Mouse (Mus musculus): ENCODE measurements around the gene Olfr1179. TPM values are rescaled to one million over a fixed set of nuclear protein-coding genes. Genes with fewer than 3 reads are reported as not detected.
"Not testable (repeated sequence)": the region's sequence is repeated elsewhere in the genome, so short reads cannot be mapped to it uniquely, and the experiment has no call there.

Gene Olfr1179
- not detected in 2 replicates for total RNA-seq (2014; fragmentation: Nextera tagmentation)
- total RNA-seq (2017), result 0.16 TPM in 1 of 2 replicates, not detected in the other
- polyA plus RNA-seq (2012), result not detected in 2 replicates

GRCm38 (mm10) chr2:88406353-88406752, at the start of gene Olfr1179:
Gene Olfr1179, minus strand, starts transcription at chr2:88406453.
- Histone ChIP-seq H3K4me3 (ENCODE audit: low read depth, low read length) (no peak within 1 kb of the TSS), H3K9me3 (replicated peaks) (no peaks in the 10 kb centered on the region), H3K36me3 (replicated peaks) (no peaks in the 10 kb centered on the region), H3K27me3 (ENCODE audit: insufficient read depth, low read length) (no peaks in the 10 kb centered on the region), H3K4me1 (ENCODE audit: insufficient read depth, low read depth, low read length) (no peaks in the 10 kb centered on the region)
- ATAC-seq (ENCODE audit: extremely low read depth, insufficient number of reproducible peaks, low FRiP score, poor library complexity, severe bottlenecking), result no peak
- no peak for DNase-seq (ENCODE audit: low spot score)
- TF ChIP-seq TAL1 (conservative IDR thresholded peaks at IDR 0.05; ENCODE audit: low read depth, low read length), result no peak
- no peak for TF ChIP-seq POLR2AphosphoS5 (IDR thresholded peaks at IDR 0.05; ENCODE audit: insufficient replicate concordance, low read depth, low read length)
- TF ChIP-seq GATA2 (IDR thresholded peaks at IDR 0.05; ENCODE audit: borderline replicate concordance, low read depth, low read length), result no peak

DNA sequence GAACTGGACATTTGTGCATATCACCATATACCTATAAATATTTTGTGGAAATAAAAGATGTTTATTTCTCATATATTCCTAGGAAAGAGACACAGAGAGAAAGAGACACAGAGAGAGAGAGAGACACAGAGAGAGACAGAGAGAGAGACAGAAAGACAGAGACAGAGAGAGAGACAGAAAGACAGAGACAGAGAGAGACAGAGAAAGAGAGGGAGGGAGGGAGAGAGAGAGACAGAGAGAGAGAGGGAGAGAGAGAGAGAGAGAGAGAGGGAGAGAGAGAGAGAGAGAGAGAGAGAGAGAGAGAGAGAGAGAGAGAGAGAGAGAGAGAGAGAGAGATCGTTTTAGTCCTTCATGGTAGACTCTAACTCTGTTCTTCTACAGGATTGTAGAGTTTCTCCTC, 48.3 kb upstream of the Olfr1179 start, which contains the start of gene Olfr1183:
Olfr1183 (plus strand) TSS at position 301 of the 400 bp plus-strand sequence.
- H3K4me1 ChIP-seq (ENCODE audit: insufficient read depth, low read depth, low read length); H3K27me3 ChIP-seq (ENCODE audit: insufficient read depth, low read length): not testable (repeated sequence)

DNA sequence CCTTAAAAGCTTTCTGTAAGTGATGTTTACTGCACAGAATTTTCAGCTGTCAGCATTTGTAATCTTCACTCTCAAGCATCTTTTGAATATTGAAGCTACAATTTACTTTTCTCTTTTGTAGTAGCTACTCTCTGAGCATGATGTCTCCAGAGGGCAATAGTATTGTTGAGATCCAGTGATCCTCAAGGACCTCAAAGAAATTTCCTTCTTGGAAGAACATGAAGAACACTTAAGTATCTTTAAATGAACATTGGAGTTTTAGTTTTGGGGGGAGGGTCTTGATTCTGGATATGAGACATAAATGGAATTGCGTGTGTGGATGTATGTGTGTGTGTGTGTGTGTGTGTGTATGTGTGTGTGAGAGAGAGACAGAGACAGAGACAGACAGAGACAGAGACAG, 42.8 kb upstream of the Olfr1179 start, which contains the start of gene Gm13757:
Gm13757 (minus strand) TSS at position 101 of the 400 bp plus-strand sequence.
- no peaks in the 10 kb centered on the region for H3K36me3 ChIP-seq (replicated peaks)
- no peak for DNase-seq (ENCODE audit: low spot score)
- no peak within 1 kb of the TSS for H3K4me3 ChIP-seq (ENCODE audit: low read depth, low read length)
- no peak for TF ChIP-seq GATA1 (IDR thresholded peaks at IDR 0.05; ENCODE audit: borderline replicate concordance, low read length)
- no peak for TF ChIP-seq GATA2 (IDR thresholded peaks at IDR 0.05; ENCODE audit: borderline replicate concordance, low read depth, low read length)
- TF ChIP-seq POLR2AphosphoS5 (IDR thresholded peaks at IDR 0.05; ENCODE audit: insufficient replicate concordance, low read depth, low read length), result no peak
- TF ChIP-seq CTCF (IDR thresholded peaks at IDR 0.05; ENCODE audit: low read depth, low read length), result no peak
- no peak for TF ChIP-seq TAL1 (conservative IDR thresholded peaks at IDR 0.05; ENCODE audit: low read depth, low read length)
- H3K9me3 ChIP-seq (replicated peaks), result 0 out of 2 replicates have a peak, but pooled peaks cover 4% of the 10 kb centered on the region
- ATAC-seq (ENCODE audit: extremely low read depth, insufficient number of reproducible peaks, low FRiP score, poor library complexity, severe bottlenecking), result no peak
- no peaks in the 10 kb centered on the region for H3K4me1 ChIP-seq (ENCODE audit: insufficient read depth, low read depth, low read length)
- H3K27me3 ChIP-seq (ENCODE audit: insufficient read depth, low read length), result no peaks in the 10 kb centered on the region

More for the DNA sequence above, 48.3 kb upstream of the Olfr1179 start, which contains the start of gene Olfr1183:
- H3K9me3 ChIP-seq (replicated peaks); H3K4me3 ChIP-seq (ENCODE audit: low read depth, low read length); DNase-seq (ENCODE audit: low spot score); H3K36me3 ChIP-seq (replicated peaks); ATAC-seq (ENCODE audit: extremely low read depth, insufficient number of reproducible peaks, low FRiP score, poor library complexity, severe bottlenecking): not testable (repeated sequence)

GRCm38 (mm10) chr2:88426071-88426470, 19.8 kb upstream of the Olfr1179 start, which contains the start of gene Olfr1181:
Gene Olfr1181, minus strand, starts transcription at chr2:88426171.
- Histone ChIP-seq H3K36me3 (replicated peaks) (no peaks in the 10 kb centered on the region), H3K4me1 (ENCODE audit: insufficient read depth, low read depth, low read length) (no peaks in the 10 kb centered on the region), H3K4me3 (ENCODE audit: low read depth, low read length) (no peak within 1 kb of the TSS), H3K27me3 (ENCODE audit: insufficient read depth, low read length) (no peaks in the 10 kb centered on the region), H3K9me3 (replicated peaks) (0 out of 2 replicates have a peak, but pooled peaks cover 2% of the 10 kb centered on the region)
- TF ChIP-seq TAL1 (conservative IDR thresholded peaks at IDR 0.05; ENCODE audit: low read depth, low read length) (no peak), POLR2AphosphoS5 (IDR thresholded peaks at IDR 0.05; ENCODE audit: insufficient replicate concordance, low read depth, low read length) (no peak), CTCF (IDR thresholded peaks at IDR 0.05; ENCODE audit: low read depth, low read length) (no peak), GATA2 (IDR thresholded peaks at IDR 0.05; ENCODE audit: borderline replicate concordance, low read depth, low read length) (no peak), GATA1 (IDR thresholded peaks at IDR 0.05; ENCODE audit: borderline replicate concordance, low read length) (no peak)
- DNase-seq (ENCODE audit: low spot score) (no peak), ATAC-seq (ENCODE audit: extremely low read depth, insufficient number of reproducible peaks, low FRiP score, poor library complexity, severe bottlenecking) (no peak)

DNA sequence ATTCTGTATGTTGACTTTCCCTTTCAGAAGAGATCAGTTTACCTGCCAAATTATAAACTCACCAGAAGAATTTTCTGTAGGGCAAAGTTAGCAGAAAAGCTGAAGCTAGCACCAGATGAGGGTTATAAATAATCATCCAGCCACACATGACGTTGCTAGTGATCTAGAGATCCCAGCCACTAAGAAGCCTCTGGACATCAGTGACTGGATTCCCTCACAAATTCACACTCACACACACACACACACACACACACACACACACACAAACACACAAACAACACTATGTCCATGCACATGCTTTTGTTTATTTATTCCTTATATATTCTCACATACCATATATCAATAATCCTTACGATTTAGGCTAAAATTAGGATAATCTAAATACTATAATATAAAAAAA, 12.8 kb upstream of the Olfr1179 start, which contains the start of gene Olfr1180:
Olfr1180 (minus strand) TSS at position 101 of the 400 bp plus-strand sequence.
- H3K9me3 ChIP-seq (replicated peaks), result no peaks in the 10 kb centered on the region
- no peaks in the 10 kb centered on the region for H3K36me3 ChIP-seq (replicated peaks)
- DNase-seq (ENCODE audit: low spot score), result no peak
- H3K4me1 ChIP-seq (ENCODE audit: insufficient read depth, low read depth, low read length), result no peaks in the 10 kb centered on the region
- TF ChIP-seq CTCF (IDR thresholded peaks at IDR 0.05; ENCODE audit: low read depth, low read length) (no peak), GATA2 (IDR thresholded peaks at IDR 0.05; ENCODE audit: borderline replicate concordance, low read depth, low read length) (no peak), GATA1 (IDR thresholded peaks at IDR 0.05; ENCODE audit: borderline replicate concordance, low read length) (no peak), TAL1 (conservative IDR thresholded peaks at IDR 0.05; ENCODE audit: low read depth, low read length) (no peak), POLR2AphosphoS5 (IDR thresholded peaks at IDR 0.05; ENCODE audit: insufficient replicate concordance, low read depth, low read length) (no peak)
- H3K4me3 ChIP-seq (ENCODE audit: low read depth, low read length), result no peak within 1 kb of the TSS
- ATAC-seq (ENCODE audit: extremely low read depth, insufficient number of reproducible peaks, low FRiP score, poor library complexity, severe bottlenecking), result no peak
- H3K27me3 ChIP-seq (ENCODE audit: insufficient read depth, low read length), result no peaks in the 10 kb centered on the region

- H3K36me3 ChIP-seq (replicated peaks), result no peaks in the 10 kb centered on the region
- TF ChIP-seq TAL1 (conservative IDR thresholded peaks at IDR 0.05; ENCODE audit: low read depth, low read length) (no peak), GATA1 (IDR thresholded peaks at IDR 0.05; ENCODE audit: borderline replicate concordance, low read length) (no peak), GATA2 (IDR thresholded peaks at IDR 0.05; ENCODE audit: borderline replicate concordance, low read depth, low read length) (no peak), CTCF (IDR thresholded peaks at IDR 0.05; ENCODE audit: low read depth, low read length) (no peak), POLR2AphosphoS5 (IDR thresholded peaks at IDR 0.05; ENCODE audit: insufficient replicate concordance, low read depth, low read length) (no peak)
- H3K9me3 ChIP-seq (replicated peaks), result peaks cover 5% of the 10 kb centered on the region; the same call in 1 of the 2 replicates
- ATAC-seq (ENCODE audit: extremely low read depth, insufficient number of reproducible peaks, low FRiP score, poor library complexity, severe bottlenecking) (no peak), DNase-seq (ENCODE audit: low spot score) (no peak)
- H3K27me3 ChIP-seq (ENCODE audit: insufficient read depth, low read length), result no peaks in the 10 kb centered on the region
- H3K4me1 ChIP-seq (ENCODE audit: insufficient read depth, low read depth, low read length), result no peaks in the 10 kb centered on the region
- H3K4me3 ChIP-seq (ENCODE audit: low read depth, low read length), result no peak within 1 kb of the TSS
These were observed 19.5 kb downstream of the Olfr1179 start, which contains the start of gene Olfr1178 for GRCm38 (mm10) chr2:88386762-88387161. Gene Olfr1178, plus strand, starts transcription at chr2:88387062.

Data from G1E (cell line).